Mouse (Mus musculus) left cerebral cortex, adult 11 months (tissue): ENCODE measurements around the gene Nsmce1.

ENCODE experiments used
- DNase-seq: peaks from one replicate; pipeline ENCODE4 v3.0.0; 2022; ENCODE audit warnings: low spot score

Nsmce1 gene

GRCm38 (mm10) chr7:125491760-125492159, 364 bp upstream of the Nsmce1 start:
- no peak for DNase-seq

GRCm38 (mm10) chr7:125489636-125490035, 1.8 kb downstream of the Nsmce1 start:
- no peak for DNase-seq

GRCm38 (mm10) chr7:125488706-125489105, 2.7 kb downstream of the Nsmce1 start:
- DNase-seq: no peak

GRCm38 (mm10) chr7:125487126-125487525, 4.3 kb downstream of the Nsmce1 start:
- DNase-seq: no peak

- DNase-seq: no peak
Measured at GRCm38 (mm10) chr7:125486121-125486630, 5.2 kb downstream of the Nsmce1 start.

GRCm38 (mm10) chr7:125484791-125485190, 6.6 kb downstream of the Nsmce1 start:
- DNase-seq: no peak

- no peak for DNase-seq
Measured at GRCm38 (mm10) chr7:125482886-125483285, 8.5 kb downstream of the Nsmce1 start.

- no peak for DNase-seq
Measured at GRCm38 (mm10) chr7:125482339-125482738, 9.1 kb downstream of the Nsmce1 start.

- no peak for DNase-seq
Measured at GRCm38 (mm10) chr7:125480518-125480917, 10.9 kb downstream of the Nsmce1 start.

- DNase-seq: no peak
Measured at GRCm38 (mm10) chr7:125478391-125478984, 12.9 kb downstream of the Nsmce1 start.

- no peak for DNase-seq
Measured at GRCm38 (mm10) chr7:125475601-125476251, 15.7 kb downstream of the Nsmce1 start.

GRCm38 (mm10) chr7:125474535-125474934, 16.9 kb downstream of the Nsmce1 start:
- DNase-seq: no peak

- peak; percentile 49 for DNase-seq
Measured at GRCm38 (mm10) chr7:125471991-125472741, 19.2 kb downstream of the Nsmce1 start.

- no peak for DNase-seq
Measured at GRCm38 (mm10) chr7:125470901-125471300, 20.5 kb downstream of the Nsmce1 start.

- no peak for DNase-seq
Measured at GRCm38 (mm10) chr7:125469937-125470336, 21.5 kb downstream of the Nsmce1 start.

GRCm38 (mm10) chr7:125462200-125462599, 29.2 kb downstream of the Nsmce1 start:
- no peak for DNase-seq

- no peak for DNase-seq
Measured at GRCm38 (mm10) chr7:125453671-125454070, 37.7 kb downstream of the Nsmce1 start.

- no peak for DNase-seq
Measured at GRCm38 (mm10) chr7:125451078-125451477, 40.3 kb downstream of the Nsmce1 start.

GRCm38 (mm10) chr7:125450678-125451077, 40.7 kb downstream of the Nsmce1 start:
- DNase-seq: no peak

- peak; percentile 86 for DNase-seq
Measured at GRCm38 (mm10) chr7:125444464-125445401, 46.7 kb downstream of the Nsmce1 start, which contains the start of gene Kdm8. Kdm8 (plus strand) TSS chr7:125444676.

GRCm38 (mm10) chr7:125444076-125444463, 47.3 kb downstream of the Nsmce1 start:
- DNase-seq: no peak

- DNase-seq: no peak
Measured at GRCm38 (mm10) chr7:125442323-125442722, 49.1 kb downstream of the Nsmce1 start.
